Mouse (Mus musculus) E14TG2a.4 (cell line): ENCODE measurements at regions not wholly inside any gene's neighbourhood (a gene's known extent, or its start where the extent isn't known, plus 50 kb on each side); places are given as distances from the start of the nearest gene placed in this dataset.

Experiments
- H3K27me3 ChIP-seq: 2 replicates; pipeline ENCODE4 v1.6.1; 2014; ENCODE audit warnings: low read length, control low read depth; ENCODE audit not compliant: insufficient read depth
- H3K36me3 ChIP-seq: 2 replicates; pipeline ENCODE4 v1.6.1; 2014; ENCODE audit warnings: low read length, control low read depth; ENCODE audit not compliant: insufficient read depth
- H3K4me1 ChIP-seq: replicated peaks from 2 replicates; pipeline ENCODE4 v1.6.1; 2014; ENCODE audit warnings: low read depth, low read length, control low read depth
- H3K4me3 ChIP-seq: replicated peaks from 2 replicates; pipeline ENCODE4 v1.5.1; 2014; ENCODE audit warnings: mild to moderate bottlenecking, low read length
- H3K9me3 ChIP-seq: 2 replicates; pipeline ENCODE4 v1.6.1; 2014; ENCODE audit warnings: low read length, control low read depth
- CTCF ChIP-seq: conservative IDR thresholded peaks from 2 replicates; pipeline ENCODE4 v1.5.1; 2014; ENCODE audit warnings: low read length
- NANOG ChIP-seq: IDR thresholded peaks from 2 replicates; pipeline ENCODE4 v1.6.1; 2014; ENCODE audit warnings: borderline replicate concordance, low read length, mixed read lengths
- POU5F1 ChIP-seq: IDR thresholded peaks from 2 replicates; pipeline ENCODE4 v1.6.1; 2014; ENCODE audit warnings: low read length, borderline replicate concordance

DNA sequence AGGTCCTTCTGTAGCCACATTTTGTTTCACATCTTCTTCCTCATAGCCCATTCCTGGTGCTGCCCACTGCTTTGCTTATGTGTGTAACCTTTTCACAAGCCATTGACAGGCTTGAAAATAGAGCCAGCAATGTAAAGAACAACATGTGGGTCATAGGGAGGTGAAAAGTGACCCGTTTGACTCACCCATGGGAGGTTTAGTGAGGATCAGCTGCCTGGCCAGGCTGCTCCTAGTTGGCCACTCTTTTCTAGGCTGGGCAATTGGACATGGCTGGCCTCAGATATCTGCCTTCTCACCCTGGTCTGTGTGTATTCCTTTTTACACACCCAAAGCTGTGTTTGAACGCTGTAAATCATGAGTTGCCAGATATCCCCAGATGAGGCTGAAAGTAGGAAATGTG lies 208.8 kb upstream of the Dusp10 start:
- no peaks in the 10 kb centered on the region for H3K36me3 ChIP-seq
- no peaks in the 10 kb centered on the region for H3K27me3 ChIP-seq
- peaks cover 8% of the 10 kb centered on the region for H3K9me3 ChIP-seq
- no peak overlapping the region for H3K4me3 ChIP-seq
- TF ChIP-seq POU5F1 (no peak), CTCF (no peak), NANOG (no peak)
- H3K4me1 ChIP-seq = no peaks in the 10 kb centered on the region

DNA sequence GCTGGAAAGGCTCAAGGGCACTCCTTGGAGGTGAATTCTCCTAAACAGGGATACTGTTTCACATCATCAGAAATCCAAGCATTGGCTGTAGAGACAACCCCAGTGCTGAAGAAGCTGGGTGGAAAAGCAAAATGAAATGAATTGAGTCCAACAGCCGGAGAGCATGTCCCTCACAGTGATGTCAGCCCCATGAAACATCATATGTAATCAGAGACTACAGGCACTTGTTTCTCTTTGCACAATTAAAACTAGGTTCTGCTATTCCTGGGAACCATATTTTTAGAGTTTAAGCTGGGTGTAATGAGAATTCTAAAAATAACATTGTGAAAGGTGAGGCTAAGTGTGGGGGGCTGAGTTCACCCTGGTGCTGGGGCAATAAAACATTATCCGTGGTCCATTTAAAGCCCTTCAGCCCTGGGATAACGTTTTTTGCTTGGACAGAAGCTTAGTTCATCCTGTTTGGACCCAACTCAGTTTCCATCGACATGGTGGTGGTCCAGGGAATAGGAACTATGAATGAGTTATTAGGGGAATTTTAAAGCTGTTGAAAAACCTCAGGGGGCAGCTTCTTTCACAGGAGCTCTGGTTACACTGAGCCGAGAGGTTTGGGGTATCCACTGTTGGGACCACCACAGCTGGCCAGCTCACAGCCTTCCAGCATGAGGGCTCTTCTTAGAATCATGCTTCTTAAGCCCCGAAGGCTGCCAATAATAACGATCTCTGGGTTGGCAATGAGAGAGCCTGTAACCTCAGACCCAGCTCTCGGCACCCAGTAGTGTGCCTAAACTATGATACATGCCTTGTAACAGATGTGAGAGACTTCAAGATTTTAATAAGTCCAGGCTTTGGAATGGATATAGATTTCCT lies 206.0 kb upstream of the Dusp10 start:
- Histone ChIP-seq H3K9me3 (peaks cover 26% of the 10 kb centered on the region), H3K27me3 (no peaks in the 10 kb centered on the region), H3K4me3 (no peak overlapping the region), H3K4me1 (no peaks in the 10 kb centered on the region), H3K36me3 (no peaks in the 10 kb centered on the region)
- no peak for TF ChIP-seq NANOG
- no peak for TF ChIP-seq POU5F1
- no peak for TF ChIP-seq CTCF

- H3K4me1 ChIP-seq = no peaks in the 10 kb centered on the region
- no peak overlapping the region for H3K4me3 ChIP-seq
- peaks cover 26% of the 10 kb centered on the region for H3K9me3 ChIP-seq
- TF ChIP-seq NANOG (no peak), CTCF (no peak), POU5F1 (no peak)
- no peaks in the 10 kb centered on the region for H3K36me3 ChIP-seq
- no peaks in the 10 kb centered on the region for H3K27me3 ChIP-seq
Observed at GRCm38 (mm10) chr1:183808168-183808567, 204.9 kb upstream of the Dusp10 start.

DNA sequence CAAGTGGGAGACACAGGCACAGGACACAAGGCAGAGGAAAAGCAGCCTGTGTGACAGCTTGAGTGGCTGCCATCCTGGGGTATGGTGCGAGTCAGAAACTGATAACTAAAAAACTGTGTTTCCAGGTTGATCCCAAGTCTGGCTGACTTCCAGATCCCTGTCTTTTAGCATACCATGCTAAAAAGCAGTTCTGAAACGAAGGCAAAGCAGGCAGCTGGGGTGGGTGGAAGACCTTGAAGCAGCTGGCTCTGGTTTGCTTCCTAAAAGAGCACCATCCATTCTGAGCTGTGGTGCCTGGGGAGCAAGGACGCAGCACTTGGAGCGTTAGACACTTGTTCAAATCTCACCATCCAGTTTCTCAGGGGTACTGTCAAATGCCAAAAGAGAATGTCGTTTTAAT lies 192.5 kb upstream of the Dusp10 start:
- H3K4me3 ChIP-seq = no peak overlapping the region
- no peaks in the 10 kb centered on the region for H3K27me3 ChIP-seq
- H3K36me3 ChIP-seq = no peaks in the 10 kb centered on the region
- peaks cover 23% of the 10 kb centered on the region for H3K9me3 ChIP-seq
- TF ChIP-seq CTCF (no peak), POU5F1 (no peak)
- H3K4me1 ChIP-seq = no peaks in the 10 kb centered on the region

- TF ChIP-seq POU5F1 = no peak
- no peak for TF ChIP-seq NANOG
- no peak for TF ChIP-seq CTCF
- no peaks in the 10 kb centered on the region for H3K27me3 ChIP-seq
- no peaks in the 10 kb centered on the region for H3K4me1 ChIP-seq
- no peaks in the 10 kb centered on the region for H3K36me3 ChIP-seq
- H3K9me3 ChIP-seq = peaks cover 38% of the 10 kb centered on the region
- H3K4me3 ChIP-seq = no peak overlapping the region
Observed at GRCm38 (mm10) chr1:183826300-183826699, 186.8 kb upstream of the Dusp10 start.

DNA sequence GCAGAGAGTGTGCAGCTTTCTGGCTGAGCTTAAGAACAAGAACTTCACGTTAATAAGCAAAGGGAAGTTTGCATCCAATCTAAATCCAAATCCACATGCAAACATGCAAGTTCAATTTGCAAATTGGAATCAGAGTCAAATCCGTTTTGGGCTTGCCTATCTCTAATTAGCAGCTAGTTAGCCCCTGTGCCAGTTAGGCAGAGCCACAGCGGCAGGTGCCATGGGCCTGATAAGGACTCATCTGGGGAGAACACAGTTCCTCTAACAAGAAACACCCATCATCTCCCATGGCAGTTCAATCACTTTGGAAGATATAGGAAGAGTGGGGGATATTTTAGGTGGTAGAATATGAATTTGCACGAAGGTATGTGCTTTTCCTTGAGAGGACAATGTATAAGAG lies 168.0 kb upstream of the Dusp10 start:
- Histone ChIP-seq H3K4me3 (no peak overlapping the region), H3K27me3 (no peaks in the 10 kb centered on the region), H3K4me1 (no peaks in the 10 kb centered on the region), H3K36me3 (no peaks in the 10 kb centered on the region), H3K9me3 (peaks cover 4% of the 10 kb centered on the region; the same call in 1 of the 2 replicates)
- TF ChIP-seq NANOG (no peak), POU5F1 (no peak), CTCF (no peak)

- no peaks in the 10 kb centered on the region for H3K36me3 ChIP-seq
- TF ChIP-seq CTCF (peak; percentile 26; the same call in 1 of the 2 replicates), NANOG (no peak), POU5F1 (no peak)
- peaks cover 14% of the 10 kb centered on the region for H3K9me3 ChIP-seq
- no peaks in the 10 kb centered on the region for H3K27me3 ChIP-seq
- no peaks in the 10 kb centered on the region for H3K4me1 ChIP-seq
- no peak overlapping the region for H3K4me3 ChIP-seq
Observed at GRCm38 (mm10) chr1:183853956-183854613, 159.0 kb upstream of the Dusp10 start.

- H3K9me3 ChIP-seq = no peaks in the 10 kb centered on the region
- no peak overlapping the region for H3K4me3 ChIP-seq
- TF ChIP-seq NANOG (no peak), CTCF (no peak), POU5F1 (no peak)
- no peaks in the 10 kb centered on the region for H3K4me1 ChIP-seq
- H3K27me3 ChIP-seq = no peaks in the 10 kb centered on the region
- no peaks in the 10 kb centered on the region for H3K36me3 ChIP-seq
Observed at GRCm38 (mm10) chr1:183865111-183865510, 148.0 kb upstream of the Dusp10 start.
